Mouse (Mus musculus): Measurements from ENCODE around the gene Btc. TPM values are rescaled to one million over a fixed set of nuclear protein-coding genes. Genes with fewer than 3 reads are reported as not detected.

Btc gene
- total and polyA plus RNA-seq, 3 experiments, result 1.9 to 2.2 TPM; not detected in 1

DNA sequence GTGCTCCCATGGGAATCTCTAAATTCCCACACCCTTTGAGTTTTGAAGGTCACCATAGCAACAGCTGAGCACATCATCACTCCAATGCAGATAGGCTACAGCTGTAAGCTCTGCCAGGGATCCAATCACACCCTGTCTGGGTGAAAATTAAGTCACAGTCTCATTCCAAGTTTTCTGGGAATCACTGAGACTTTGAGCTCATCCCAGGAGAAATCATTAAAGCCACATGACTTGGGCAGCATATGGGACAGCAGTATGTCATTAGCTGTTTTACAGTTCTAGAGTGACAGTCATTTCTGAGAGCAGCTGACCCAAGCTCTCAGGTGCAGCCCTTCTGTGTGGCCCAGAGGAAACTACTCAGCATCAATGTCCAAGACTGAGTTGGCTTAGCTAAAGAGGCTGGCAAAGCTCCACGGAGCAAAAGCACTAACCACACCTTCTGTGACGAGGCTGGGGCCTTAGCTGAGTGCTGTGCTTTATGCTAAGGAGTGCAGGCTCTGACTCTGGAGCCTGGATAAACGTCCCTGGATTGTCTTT is 42.3 kb upstream of the Btc start:
- H3K27ac ChIP-seq (ENCODE audit: control insufficient read depth, low read depth, low read length), result no peak overlapping the region
- no peaks in the 10 kb centered on the region for H3K9me3 ChIP-seq (replicated peaks; ENCODE audit: insufficient read depth, low read length)
- no peak for DNase-seq (ENCODE audit: low read depth, low spot score)
- no peak overlapping the region for H3K9ac ChIP-seq (ENCODE audit: control insufficient read depth, low read depth, low read length, poor library complexity, severe bottlenecking)
- peaks cover 0 to 3% of the 10 kb centered on the region in 2 experiments; a peak in 2 of 4 replicates for H3K27me3 ChIP-seq (ENCODE audit: control insufficient read depth in 1 of 2, insufficient read depth in 2 of 2, low read length in 2 of 2)
- H3K79me2 ChIP-seq (ENCODE audit: control insufficient read depth, insufficient read depth, low read length, poor library complexity), result no peaks in the 10 kb centered on the region
- TF ChIP-seq RCOR1 (IDR thresholded peaks at IDR 0.05; ENCODE audit: low read depth, low read length), result no peak
- TF ChIP-seq POLR2A (IDR thresholded peaks at IDR 0.05; ENCODE audit: control insufficient read depth in 1 of 2, insufficient read depth in 1 of 2, low read depth in 1 of 2, low read length in 2 of 2, poor library complexity in 1 of 2), result no peak
- TF ChIP-seq ETS1 (IDR thresholded peaks at IDR 0.05; ENCODE audit: low read depth, low read length), result no peak
- no peak for TF ChIP-seq JUND (IDR thresholded peaks at IDR 0.05; ENCODE audit: low read depth, low read length)
- no peak for TF ChIP-seq GATA1 (IDR thresholded peaks at IDR 0.05; ENCODE audit: low read depth, low read length)
- no peak for TF ChIP-seq MAFK (IDR thresholded peaks at IDR 0.05; ENCODE audit: borderline replicate concordance, low read depth, low read length)
- H3K4me3 ChIP-seq (ENCODE audit: control insufficient read depth in 1 of 2, insufficient read depth in 1 of 2, low read depth in 2 of 2, low read length in 2 of 2), result no peak overlapping the region
- H3K4me1 ChIP-seq (ENCODE audit: control insufficient read depth in 1 of 2, insufficient read depth in 2 of 2, low read length in 2 of 2), result no peaks in the 10 kb centered on the region
- no peaks in the 10 kb centered on the region for H3K36me3 ChIP-seq (ENCODE audit: control insufficient read depth in 1 of 2, insufficient read depth in 2 of 2, low read length in 2 of 2)

DNA sequence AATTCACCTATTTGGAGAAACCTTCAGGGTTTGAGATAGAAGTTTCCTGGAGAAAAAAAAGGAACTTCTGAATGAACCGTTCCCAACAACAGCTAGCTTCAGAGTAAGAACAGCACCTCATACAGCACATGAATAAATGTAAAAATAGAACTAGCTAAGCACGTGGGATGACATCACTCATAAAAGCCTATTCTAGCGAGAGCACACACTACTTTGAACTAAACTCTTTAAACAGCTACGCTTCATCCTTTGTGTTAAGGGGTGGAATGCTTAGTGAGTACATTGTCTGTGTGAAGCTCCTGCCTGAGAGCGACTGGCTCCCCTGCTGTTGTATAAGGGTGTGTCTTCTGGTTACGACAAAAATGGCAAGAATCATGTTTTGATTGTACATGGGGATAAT is 33.8 kb upstream of the Btc start:
- Histone ChIP-seq H3K4me1 (ENCODE audit: control insufficient read depth in 1 of 2, insufficient read depth in 2 of 2, low read length in 2 of 2) (no peaks in the 10 kb centered on the region), H3K79me2 (ENCODE audit: control insufficient read depth, insufficient read depth, low read length, poor library complexity) (no peaks in the 10 kb centered on the region), H3K4me3 (ENCODE audit: control insufficient read depth in 1 of 2, insufficient read depth in 1 of 2, low read depth in 2 of 2, low read length in 2 of 2) (no peak overlapping the region), H3K36me3 (ENCODE audit: control insufficient read depth in 1 of 2, insufficient read depth in 2 of 2, low read length in 2 of 2) (no peaks in the 10 kb centered on the region), H3K9me3 (replicated peaks; ENCODE audit: insufficient read depth, low read length) (no peaks in the 10 kb centered on the region), H3K27ac (ENCODE audit: control insufficient read depth, low read depth, low read length) (no peak overlapping the region), H3K9ac (ENCODE audit: control insufficient read depth, low read depth, low read length, poor library complexity, severe bottlenecking) (no peak overlapping the region), H3K27me3 (ENCODE audit: control insufficient read depth in 1 of 2, insufficient read depth in 2 of 2, low read length in 2 of 2) (no peaks in the 10 kb centered on the region; a peak in 3 of 4 replicates)
- no peak for TF ChIP-seq MAFK (IDR thresholded peaks at IDR 0.05; ENCODE audit: borderline replicate concordance, low read depth, low read length)
- no peak for TF ChIP-seq CTCF (IDR thresholded peaks at IDR 0.05 in 2 of 3, conservative IDR thresholded peaks at IDR 0.05 in 1 of 3; ENCODE audit: control insufficient read depth in 1 of 3, insufficient read depth in 1 of 3, low read depth in 2 of 3, low read length in 3 of 3, poor library complexity in 1 of 3, severe bottlenecking in 1 of 3)
- no peak for TF ChIP-seq NELFE (IDR thresholded peaks at IDR 0.05; ENCODE audit: low read depth, low read length)
- TF ChIP-seq GABPA (IDR thresholded peaks at IDR 0.05; ENCODE audit: low read depth, low read length), result no peak
- TF ChIP-seq KAT2A (conservative IDR thresholded peaks at IDR 0.05; ENCODE audit: low read depth, low read length), result no peak
- no peak for TF ChIP-seq CHD2 (IDR thresholded peaks at IDR 0.05; ENCODE audit: low read length)
- no peak for TF ChIP-seq SIN3A (IDR thresholded peaks at IDR 0.05; ENCODE audit: low read length)
- TF ChIP-seq MEF2A (IDR thresholded peaks at IDR 0.05; ENCODE audit: extremely low read depth, insufficient replicate concordance, low read depth, low read length, poor library complexity, severe bottlenecking), result no peak
- no peak for TF ChIP-seq MXI1 (IDR thresholded peaks at IDR 0.05; ENCODE audit: low read depth, low read length)
- TF ChIP-seq CHD1 (IDR thresholded peaks at IDR 0.05; ENCODE audit: low read depth, low read length), result no peak
- no peak for TF ChIP-seq ELF1 (IDR thresholded peaks at IDR 0.05; ENCODE audit: low read depth, low read length)
- TF ChIP-seq EP300 (IDR thresholded peaks at IDR 0.05; ENCODE audit: low read depth in 1 of 2, low read length in 2 of 2), result no peak
- TF ChIP-seq ETS1 (IDR thresholded peaks at IDR 0.05; ENCODE audit: low read depth, low read length), result no peak
- DNase-seq (ENCODE audit: low read depth, low spot score), result peak; percentile 5
